Comparison of ENCODE assay signal across 9 mouse cellular contexts in genomic region chr8:124608239-124608971, GRCm38 (mm10). TPM values are rescaled to one million over a fixed set of nuclear protein-coding genes. Genes with fewer than 3 reads are reported as not detected.
A peak's percentile ranks its signal among the peaks of the same experiment; 100 is the strongest.
DNase-seq lines count a peak whose midpoint lies in the region; ATAC-seq lines count a peak whose summit lies in the region.
"Had no signal": no experiment of that assay in that cellular context is flagged by ENCODE, and none has a peak within 500 bp of the region (broad histone marks: within the 10 kb centered on the region; RNA-seq: fewer than 3 reads in every experiment).

No protein-coding gene starts in this region.

- H3K27me3 ChIP-seq in forebrain, embryonic 11.5 days (ENCODE audit: control insufficient read depth, insufficient read depth, low read length): no peaks in the 10 kb centered on the region
- peaks cover 17% of the 10 kb centered on the region for H3K27me3 ChIP-seq in heart, embryonic 12.5 days (replicated peaks)

- 80% methylated on average over 13 of the region's 13 CpGs for WGBS in forebrain, embryonic 11.5 days
- 64% methylated on average over 13 of the region's 13 CpGs for WGBS in heart, embryonic 12.5 days

- DNase-seq in cerebellum, postnatal 14 days: peak; percentile 59 to 61
- DNase-seq in cerebellum, adult 8-10 months: no peak
- peak; percentile 39 to 44 for DNase-seq in left cerebral cortex, postnatal 14 days (ENCODE audit: low spot score in 2 of 2)
- no peak for DNase-seq in left cerebral cortex, postnatal 36 days (ENCODE audit: low spot score in 2 of 2)
- DNase-seq in NIH3T3 (ENCODE audit: low read depth): peak; percentile 69
- peak; percentile 22 to 36 for DNase-seq in lung, postnatal 4 days
- DNase-seq in forebrain, embryonic 11.5 days (ENCODE audit: low spot score): no peak

- no peaks in the 10 kb centered on the region for H3K4me1 ChIP-seq in forebrain, embryonic 11.5 days (replicated peaks; ENCODE audit: control insufficient read depth, insufficient read depth, low read length)
- no peaks in the 10 kb centered on the region for H3K4me1 ChIP-seq in heart, embryonic 12.5 days (replicated peaks)

- no peaks in the 10 kb centered on the region for H3K36me3 ChIP-seq in forebrain, embryonic 11.5 days (ENCODE audit: control insufficient read depth, insufficient read depth, low read length)
- no peaks in the 10 kb centered on the region for H3K36me3 ChIP-seq in heart, embryonic 12.5 days

- intact Hi-C loops in left cerebral cortex, postnatal 14 days (cut with DNase I): no loop called here
- intact Hi-C loops in left cerebral cortex, postnatal 36 days (cut with DNase I): no loop called here

- H3K4me3 ChIP-seq in forebrain, embryonic 11.5 days (ENCODE audit: low read depth, low read length): no peak overlapping the region
- no peak overlapping the region for H3K4me3 ChIP-seq in heart, embryonic 12.5 days
- H3K4me3 ChIP-seq: myocyte had no signal

- no peak for ATAC-seq in forebrain, embryonic 11.5 days (replicated peaks; ENCODE audit: low FRiP score)
- no peak for ATAC-seq in heart, embryonic 12.5 days (ENCODE audit: insufficient number of reproducible peaks, low FRiP score)

- no peak overlapping the region for H3K27ac ChIP-seq in forebrain, embryonic 11.5 days (ENCODE audit: low read depth, low read length)
- no peak overlapping the region for H3K27ac ChIP-seq in heart, embryonic 12.5 days (ENCODE audit: poor library complexity, severe bottlenecking)

- H3K9me3 ChIP-seq in forebrain, embryonic 11.5 days (ENCODE audit: control insufficient read depth, low read length): no peaks in the 10 kb centered on the region
- H3K9me3 ChIP-seq in heart, embryonic 12.5 days (replicated peaks): no peaks in the 10 kb centered on the region

- no peak overlapping the region for H3K9ac ChIP-seq in forebrain, embryonic 11.5 days (ENCODE audit: low read length)
- H3K9ac ChIP-seq in heart, embryonic 12.5 days: no peak overlapping the region

- H3K4me2 ChIP-seq in forebrain, embryonic 11.5 days (ENCODE audit: low read depth, low read length, severe bottlenecking): no peak overlapping the region
- H3K4me2 ChIP-seq in heart, embryonic 12.5 days: no peak overlapping the region

RNA-seq across cellular contexts. Expression of gene Capn9, which starts 32.5 kb away (rescaled TPM):
- not detected for total RNA-seq in left cerebral cortex, postnatal 14 days (2021)
- under 1 TPM in 1 of 2 experiments, not detected in 1; 0.12 TPM for total RNA-seq in left cerebral cortex, postnatal 36 days (2021)
- 0.15 TPM in 1 of 2 replicates, not detected in the other for polyA plus RNA-seq in forebrain, embryonic 11.5 days (2014; fragmentation: Nextera tagmentation; extraction: Ambion mirVana)
- 0.08 and 0.34 TPM in 2 replicates for polyA plus RNA-seq in heart, embryonic 12.5 days (2016; fragmentation: Nextera tagmentation; extraction: Ambion mirVana)

RNA-seq across cellular contexts. Expression of gene Agt, which starts 38.9 kb away (rescaled TPM):
- total RNA-seq in left cerebral cortex, postnatal 14 days (2021): 10 to 100 TPM; 13.3 to 20.7 TPM
- 10 to 100 TPM; 10.6 to 19.5 TPM for total RNA-seq in left cerebral cortex, postnatal 36 days (2021)
- not detected in 2 replicates for polyA plus RNA-seq in forebrain, embryonic 11.5 days (2014; fragmentation: Nextera tagmentation; extraction: Ambion mirVana)
- 0.43 and 0.71 TPM in 2 replicates for polyA plus RNA-seq in heart, embryonic 12.5 days (2016; fragmentation: Nextera tagmentation; extraction: Ambion mirVana)

RNA-seq across cellular contexts. Expression of gene 2310022B05Rik, which starts 54.8 kb away (rescaled TPM):
- total RNA-seq in left cerebral cortex, postnatal 14 days (2021): 10 to 100 TPM; 50.4 to 60.0 TPM
- 10 to 100 TPM; 52.3 to 58.1 TPM for total RNA-seq in left cerebral cortex, postnatal 36 days (2021)
- 23.5 and 26.6 TPM in 2 replicates for polyA plus RNA-seq in forebrain, embryonic 11.5 days (2014; fragmentation: Nextera tagmentation; extraction: Ambion mirVana)
- 49.1 and 52.5 TPM in 2 replicates for polyA plus RNA-seq in heart, embryonic 12.5 days (2016; fragmentation: Nextera tagmentation; extraction: Ambion mirVana)

Comparison
In these comparisons a context has a peak if more than half of its experiments do, and no peak if none do; other contexts are left out.
1. DNase-seq: peak in cerebellum, postnatal 14 days (2 of 2), left cerebral cortex, postnatal 14 days (2 of 2), NIH3T3 (single experiment) and lung, postnatal 4 days (2 of 2); none in cerebellum, adult 8-10 months (single experiment), left cerebral cortex, postnatal 36 days (0 of 2) and forebrain, embryonic 11.5 days (single experiment).